Mouse (Mus musculus): ENCODE data around the gene Cdc123.

- no peak for TF ChIP-seq CTCF (IDR thresholded peaks at IDR 0.05; ENCODE audit: borderline replicate concordance, control insufficient read depth, extremely low read depth, insufficient read depth, low read length, poor library complexity)
- no peak for TF ChIP-seq POLR2A (IDR thresholded peaks at IDR 0.05; ENCODE audit: control insufficient read depth, extremely low read depth, insufficient read depth, low read length, poor library complexity)
Observed at GRCm38 (mm10) chr2:5750872-5751271, 94.1 kb downstream of the Cdc123 start.

Data from thymus, adult 2 months (tissue).